Mouse (Mus musculus) testis, postnatal 10 days (tissue): Measurements from ENCODE around the gene Acox1.

Experiments used
- DNase-seq: peaks from one replicate; pipeline ENCODE4 v3.0.0; 2021; ENCODE audit warnings: low spot score

Gene Acox1

DNA sequence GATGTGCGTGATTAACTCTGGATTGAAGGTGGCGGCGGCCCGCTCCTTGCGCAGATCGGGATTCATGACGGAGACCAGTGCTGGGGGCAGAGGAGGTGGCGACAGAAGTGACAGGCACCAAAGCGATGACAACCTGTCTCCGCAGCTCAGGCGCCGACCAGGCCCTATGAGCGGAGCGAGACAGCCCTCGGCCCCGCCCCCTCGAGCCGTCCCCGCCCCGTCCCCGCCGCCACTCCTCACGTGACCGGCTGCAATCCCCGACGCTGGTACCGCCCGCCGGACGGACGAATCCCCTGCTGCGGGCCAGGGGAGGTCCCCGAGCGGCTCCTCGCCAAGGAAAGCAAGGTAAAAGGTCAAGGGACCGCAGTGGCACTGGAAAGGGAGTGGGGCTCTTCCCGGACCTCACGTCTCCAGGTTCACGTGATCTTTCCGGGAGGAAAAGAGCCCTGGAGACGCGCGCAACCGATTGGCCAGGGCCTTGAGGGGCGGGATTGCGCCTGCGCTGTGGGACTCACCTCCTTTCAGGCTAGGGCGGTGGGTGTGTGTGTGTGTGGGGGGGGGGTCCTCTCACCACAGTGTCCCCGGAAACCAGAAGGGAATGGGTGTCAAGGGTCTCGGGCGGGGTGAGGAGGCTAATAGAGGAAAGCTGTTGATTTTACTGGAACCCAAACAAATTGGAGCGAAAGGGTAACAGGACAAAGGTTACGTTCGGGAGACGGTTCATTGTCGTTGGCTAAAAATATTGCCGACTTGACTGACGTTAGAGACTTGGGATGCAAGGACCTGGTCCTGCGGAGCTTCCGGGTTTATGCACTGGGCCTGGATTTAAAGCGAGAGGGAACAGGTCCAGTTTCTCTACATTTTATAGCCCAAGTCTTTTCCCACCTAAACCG is at the start of gene Acox1, which contains the start of gene Ten1:
TSS of gene Acox1 (minus strand) at position 407 of the 893 bp plus-strand sequence.
TSS of gene Ten1 (plus strand) at position 217 of the 893 bp plus-strand sequence.
- peak; percentile 98 for DNase-seq

DNA sequence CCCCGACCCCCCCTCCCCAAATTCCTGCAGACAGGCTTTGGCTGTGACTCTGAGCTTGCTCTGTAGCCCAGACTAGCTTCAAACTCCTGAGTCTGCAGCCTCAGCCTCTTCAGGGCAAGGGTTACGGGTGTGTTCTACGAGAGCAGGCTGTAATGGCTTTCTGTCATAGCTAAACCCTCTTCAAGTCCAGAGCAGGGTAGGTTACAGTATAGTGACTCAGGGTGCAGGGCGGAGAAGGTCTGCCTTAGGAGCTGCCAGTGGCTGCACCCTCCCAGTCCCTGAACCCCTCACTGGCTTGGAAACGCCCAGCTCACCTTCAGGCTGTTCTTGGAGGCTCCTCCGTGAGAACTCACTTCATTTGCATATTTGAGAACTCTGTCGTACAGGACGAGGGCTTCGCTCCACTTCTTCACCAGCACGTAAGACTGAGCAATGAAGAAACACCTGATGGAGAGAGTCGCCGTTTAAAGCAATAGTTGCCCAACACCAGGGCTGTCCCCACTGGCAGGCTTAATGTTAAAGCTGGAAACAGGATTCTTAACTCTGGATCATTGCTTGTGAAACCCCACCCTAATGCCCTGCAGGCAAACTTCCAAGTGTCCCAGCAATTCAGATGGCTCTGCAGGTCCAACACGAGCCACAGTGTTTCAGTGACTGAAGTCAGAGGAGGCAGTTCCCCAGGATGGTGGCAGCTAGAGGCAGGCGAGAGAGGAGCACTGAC is 48.8 kb upstream of the Acox1 start:
- DNase-seq: no peak

DNA sequence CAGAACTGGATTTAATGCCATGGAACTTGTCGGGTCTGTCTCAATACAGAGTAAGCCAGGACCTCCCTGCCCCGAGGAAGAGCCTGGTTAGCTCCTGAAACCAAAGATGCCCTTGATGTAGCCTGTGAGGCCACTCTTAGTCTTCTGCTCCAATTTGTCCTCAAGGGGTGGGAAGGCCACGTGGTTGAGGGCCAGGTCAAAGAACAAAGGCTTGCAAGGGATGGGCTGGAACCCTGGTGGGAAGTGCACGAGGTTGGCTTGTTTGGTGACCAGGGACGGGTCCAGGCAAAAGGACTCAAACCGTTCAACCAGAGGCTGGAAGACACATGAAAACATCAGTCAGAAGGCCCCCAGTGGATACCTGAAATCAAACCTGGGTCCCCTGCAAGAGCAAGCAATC is 46.8 kb upstream of the Acox1 start:
- DNase-seq: no peak

DNA sequence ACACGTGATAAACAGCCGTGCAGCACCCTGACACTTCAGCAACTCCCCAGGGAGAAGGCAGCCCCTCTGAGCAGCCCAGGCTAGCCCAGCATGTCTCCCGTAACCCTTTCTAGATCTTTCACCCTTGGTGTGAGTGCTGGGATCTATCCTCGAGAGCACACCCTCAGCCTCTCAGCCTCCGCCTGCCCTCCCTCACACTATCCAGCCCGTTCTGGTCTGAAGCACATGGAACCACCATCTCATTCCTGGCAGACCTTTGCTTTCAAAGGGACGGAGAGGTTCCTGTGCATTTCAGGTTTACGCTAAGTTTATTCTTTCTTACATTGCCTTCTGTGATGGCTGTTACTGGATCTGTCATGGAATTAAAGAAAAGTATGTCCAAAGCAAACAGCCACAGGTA is 45.7 kb upstream of the Acox1 start:
- no peak for DNase-seq

DNA sequence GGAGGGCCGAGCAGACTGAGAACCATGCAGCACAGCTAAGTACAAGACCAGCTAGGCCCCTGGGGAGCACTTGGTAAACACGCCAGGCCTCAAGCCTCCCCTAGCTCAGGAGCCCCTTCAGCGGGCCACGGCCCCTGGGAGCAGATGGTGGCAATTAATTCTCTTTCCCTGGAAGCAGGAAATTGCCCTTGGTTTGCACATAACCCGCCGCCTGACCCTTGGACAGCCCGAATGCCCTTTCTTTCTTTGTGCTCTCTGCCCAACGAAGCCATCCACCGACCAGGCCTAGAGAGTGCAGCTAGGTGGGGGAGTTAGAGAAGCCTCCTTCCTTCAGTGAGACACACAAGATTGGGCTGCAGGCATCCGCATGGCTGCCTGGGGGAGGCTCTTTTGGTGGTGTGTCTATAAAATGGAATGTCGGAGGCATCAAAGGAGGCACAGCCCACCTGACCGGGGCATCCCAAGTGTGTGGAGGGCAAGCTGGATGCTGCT is 42.9 kb upstream of the Acox1 start:
- DNase-seq: no peak

DNA sequence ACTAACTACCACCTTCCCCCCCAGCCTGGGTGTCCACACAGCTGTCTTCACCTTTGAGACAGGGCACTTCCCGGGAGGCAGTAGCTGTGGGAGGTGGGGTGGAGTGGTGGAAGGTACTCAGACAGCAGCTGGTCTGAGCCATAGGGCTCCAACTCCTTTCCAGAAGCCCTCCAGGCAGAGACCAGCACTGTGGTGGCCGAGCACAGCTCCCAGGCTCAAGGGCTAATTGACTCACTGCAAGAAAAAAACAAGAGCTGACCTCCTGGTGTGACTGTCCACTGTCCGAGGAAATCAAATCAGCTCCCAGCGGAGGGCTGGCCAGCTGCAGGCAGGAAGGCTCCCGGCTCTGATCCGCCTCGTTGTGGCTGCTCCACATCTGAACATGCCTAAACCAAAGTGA is 41.0 kb upstream of the Acox1 start:
- no peak for DNase-seq

DNA sequence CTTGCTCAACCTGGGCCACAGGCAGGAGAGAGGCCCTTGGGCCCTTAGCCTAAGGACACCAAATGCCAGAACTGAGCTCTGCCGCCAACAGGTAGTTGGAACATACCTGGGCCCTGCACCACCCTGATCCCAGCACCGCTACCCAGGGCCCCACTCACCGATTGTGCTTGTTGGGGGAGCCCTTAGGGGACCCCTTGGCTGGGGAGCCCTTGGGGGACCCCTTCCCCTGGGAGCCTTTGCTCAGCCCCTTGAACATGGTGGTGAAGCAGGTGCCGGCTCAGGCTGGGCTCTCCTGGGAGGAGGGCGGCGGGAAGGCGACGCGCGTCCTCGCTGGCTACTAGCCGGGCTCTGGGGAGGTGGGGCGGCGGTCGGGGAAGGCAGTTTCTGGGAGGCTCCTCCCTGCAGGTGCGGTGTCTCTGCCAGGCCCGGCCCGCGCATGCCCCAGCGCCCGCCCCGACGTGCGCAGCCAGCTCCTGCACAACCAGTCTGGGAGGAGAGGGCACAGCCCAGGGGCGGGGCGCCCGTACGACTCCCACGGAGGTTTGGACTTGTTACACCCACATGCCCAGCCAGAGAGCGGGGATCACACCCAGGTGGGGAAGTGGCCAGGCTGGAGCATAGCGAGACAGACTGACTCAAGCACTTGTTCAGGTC is 39.0 kb upstream of the Acox1 start, which contains the start of gene Evpl:
TSS of gene Evpl (minus strand) at position 336 of the 654 bp plus-strand sequence.
- DNase-seq: peak; percentile 65

DNA sequence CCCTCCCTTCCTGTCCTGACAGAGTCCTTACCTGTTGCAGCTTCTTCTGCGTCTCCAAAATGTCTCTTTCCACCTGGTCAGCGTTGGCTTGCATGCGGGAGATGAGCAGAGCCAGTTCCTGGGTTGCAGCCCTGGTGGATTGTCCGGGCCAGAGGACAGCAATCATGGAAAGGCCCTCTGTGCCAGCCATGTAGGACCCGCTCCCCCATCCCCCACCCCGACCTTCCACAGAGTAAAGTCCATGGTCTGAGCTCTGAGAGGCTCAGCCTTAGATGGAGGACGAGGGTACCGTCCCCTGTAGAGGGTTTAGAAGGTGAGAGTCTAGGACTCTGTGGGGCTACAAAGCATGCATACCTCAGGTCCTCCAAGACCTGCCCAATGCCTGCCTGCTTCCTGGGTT is 36.1 kb upstream of the Acox1 start:
- no peak for DNase-seq

DNA sequence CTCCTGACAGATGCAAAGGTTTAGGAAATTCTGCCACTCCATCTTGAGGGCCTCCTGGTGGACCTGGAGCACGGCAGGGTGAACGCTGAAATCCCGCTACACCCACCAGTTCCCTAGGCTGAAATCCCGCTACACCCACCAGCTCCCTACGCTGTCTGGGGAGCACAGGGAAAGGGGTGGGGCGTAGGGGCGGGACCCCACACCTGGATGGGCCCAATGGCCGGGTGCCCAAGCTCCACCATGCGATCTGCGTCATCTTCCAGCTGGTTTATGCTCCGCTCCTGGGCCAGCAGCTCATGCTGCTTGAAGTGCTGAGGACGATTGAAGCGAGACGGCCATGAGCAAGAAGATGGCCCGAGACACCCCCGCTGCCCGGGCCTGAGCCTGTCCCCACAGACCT is 33.6 kb upstream of the Acox1 start:
- DNase-seq: no peak

DNA sequence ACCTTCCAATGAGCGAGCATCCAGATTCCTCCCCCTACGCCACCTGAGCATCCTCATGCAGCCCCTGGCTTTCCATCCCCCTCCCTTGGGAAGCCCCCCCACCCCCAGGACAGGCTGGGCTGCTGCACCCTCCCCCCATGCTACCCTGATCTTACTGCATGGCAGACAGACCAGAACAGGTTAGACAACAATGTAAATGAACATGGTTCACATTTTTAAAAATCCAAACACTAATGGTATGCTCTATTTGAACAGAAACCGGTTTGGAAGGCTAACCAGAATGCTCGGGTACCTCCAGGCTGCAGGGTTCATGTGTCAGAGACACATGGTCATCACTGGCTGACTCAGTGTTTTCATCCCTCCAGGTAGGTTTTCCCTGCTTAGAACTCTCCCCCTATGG is 29.9 kb upstream of the Acox1 start:
- DNase-seq: no peak

DNA sequence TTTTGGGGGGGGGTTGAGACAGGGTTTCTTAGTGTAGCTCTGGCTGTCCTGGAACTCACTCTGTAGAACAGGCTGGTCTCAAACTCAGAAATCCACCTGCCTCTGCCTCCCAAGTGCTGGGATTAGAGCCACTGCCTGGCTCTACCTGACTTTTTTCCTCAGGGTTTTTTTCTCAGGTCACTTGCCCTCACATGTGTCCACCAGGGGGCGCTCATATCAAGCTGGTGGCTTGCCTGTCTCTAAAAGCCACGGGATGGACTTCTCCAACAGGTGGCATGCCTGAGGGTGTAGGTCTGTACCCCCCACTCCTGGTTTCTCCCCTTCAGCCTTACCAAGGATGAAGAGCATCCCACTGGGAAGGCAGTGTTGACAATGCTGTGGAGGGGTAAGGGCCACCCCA is 27.6 kb upstream of the Acox1 start:
- DNase-seq: peak; percentile 95

DNA sequence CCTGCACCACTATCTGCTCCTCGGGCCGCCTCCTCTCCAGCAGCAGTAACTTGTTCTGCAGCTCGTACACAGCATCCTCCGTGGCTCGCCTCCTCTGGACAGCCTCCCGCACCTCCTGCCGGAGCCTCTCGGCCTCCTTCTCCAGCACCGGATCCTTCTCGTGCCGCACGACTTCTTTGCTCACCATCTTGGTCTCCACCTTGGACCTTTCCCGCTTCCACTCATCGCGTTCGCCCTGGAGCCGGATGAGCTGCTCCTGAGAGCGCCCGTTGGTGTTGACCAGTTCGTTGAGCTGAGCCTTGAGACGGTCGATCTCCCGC is 23.9 kb upstream of the Acox1 start:
- no peak for DNase-seq

DNA sequence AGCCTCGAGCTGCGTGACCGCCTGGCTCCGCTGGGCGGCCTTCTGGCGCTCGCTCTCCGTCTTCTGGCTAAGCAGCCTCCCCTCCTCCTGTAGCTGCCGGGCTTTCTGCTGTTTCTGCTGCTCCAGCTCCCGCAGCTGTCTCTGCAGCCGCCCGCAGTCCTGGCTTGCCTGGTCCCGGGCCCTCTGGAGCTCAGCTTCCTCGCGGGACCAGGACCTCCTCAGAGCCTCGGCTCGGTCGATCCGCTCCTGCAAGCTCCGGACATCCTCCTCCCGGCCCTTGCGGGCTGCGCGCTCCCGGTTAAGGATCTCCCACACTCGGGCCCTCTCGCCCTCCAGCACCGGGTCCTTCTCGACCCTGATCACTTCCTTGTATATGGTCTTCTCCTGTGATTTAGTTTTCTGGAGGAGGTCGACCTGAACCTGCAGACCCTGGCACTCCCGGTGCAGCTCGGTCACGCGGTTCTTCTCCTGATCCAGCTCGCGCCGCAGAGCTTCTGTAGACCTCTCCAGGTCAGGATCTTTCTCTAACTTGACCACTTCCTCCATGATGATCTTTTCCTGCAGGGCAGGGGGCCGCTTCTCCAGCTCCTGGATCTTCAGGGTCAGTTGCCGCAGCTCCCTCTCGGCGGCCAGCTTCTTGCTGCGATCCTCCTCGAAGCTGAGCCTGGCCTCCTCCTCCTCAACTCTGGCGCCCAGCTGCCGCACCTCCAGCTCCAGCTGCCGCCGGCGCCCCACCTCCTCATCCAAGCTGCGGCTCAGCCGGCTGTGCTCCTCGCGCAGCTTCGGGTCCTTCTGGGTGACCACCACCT is 23.3 kb upstream of the Acox1 start:
- no peak for DNase-seq

DNA sequence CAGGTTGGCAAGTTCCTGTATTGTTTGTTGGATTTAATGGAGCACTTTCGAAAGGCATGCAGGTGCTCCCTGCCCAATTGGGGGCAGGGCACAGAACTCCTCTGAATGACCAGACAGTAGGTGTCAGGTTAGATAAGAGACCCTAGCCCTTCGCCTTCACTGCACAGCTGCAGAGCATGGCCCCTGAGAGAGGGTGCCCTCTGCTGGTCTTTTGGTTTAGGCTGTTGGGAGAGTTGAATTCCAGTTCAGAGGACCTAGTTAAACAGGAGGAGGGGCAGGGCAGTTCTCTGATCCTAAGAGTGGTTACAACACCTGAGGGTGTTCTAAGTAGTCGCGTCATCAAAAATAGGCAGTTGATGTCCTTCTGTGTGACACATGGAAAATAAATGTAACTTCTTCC is 21.0 kb upstream of the Acox1 start:
- DNase-seq: peak; percentile 74

DNA sequence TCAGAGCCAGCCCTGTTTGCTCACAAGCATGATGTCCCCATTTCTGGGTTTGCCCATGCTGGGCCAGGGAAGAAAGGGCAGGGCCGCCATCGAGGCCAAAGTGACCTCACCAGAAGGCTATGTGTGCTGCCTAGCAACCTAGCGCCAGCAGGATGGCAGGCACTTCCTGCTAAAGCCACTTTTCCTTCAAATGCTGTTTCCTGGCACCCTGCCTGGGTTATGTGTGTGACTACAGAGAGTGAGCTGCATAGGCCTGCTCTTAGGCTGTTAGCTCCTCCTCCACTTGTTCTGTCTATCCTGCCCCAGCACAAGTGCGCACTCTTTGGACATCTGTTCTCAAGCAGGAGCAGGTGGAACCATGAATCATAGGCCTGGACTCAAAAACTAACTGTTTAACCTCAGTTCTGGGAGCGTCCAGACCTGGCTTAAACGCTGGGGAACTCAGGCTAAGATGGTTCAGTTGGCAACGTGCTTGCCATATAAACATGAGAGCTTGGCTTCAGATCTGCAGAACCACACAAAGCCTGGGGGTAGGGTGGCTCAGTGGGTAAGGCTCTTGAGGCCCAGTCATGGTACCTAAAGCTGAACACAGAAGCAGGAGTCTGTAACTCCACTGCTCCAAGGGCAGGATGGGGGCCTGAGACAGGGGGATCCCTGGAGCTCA is 20.0 kb upstream of the Acox1 start:
- DNase-seq: peak; percentile 83

DNA sequence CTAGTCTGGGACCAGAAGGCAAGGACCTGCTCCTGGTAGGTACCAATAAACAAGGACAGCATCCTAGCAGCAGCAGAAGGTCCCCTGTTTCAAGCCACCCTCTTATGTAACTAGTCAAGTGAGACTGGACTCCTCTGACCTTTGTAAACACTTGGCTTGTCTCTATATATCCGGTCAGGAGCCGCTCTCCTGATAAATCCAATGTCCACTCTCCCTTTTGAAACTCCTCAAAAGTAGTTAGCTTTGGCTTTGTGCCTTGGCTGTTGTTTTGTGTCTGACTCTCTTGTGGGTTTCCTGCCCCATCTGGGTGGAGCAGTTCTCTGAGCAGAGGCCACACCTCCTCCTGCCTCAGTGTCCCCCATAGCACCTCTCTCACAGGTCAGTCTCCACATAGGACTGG is 19.4 kb upstream of the Acox1 start:
- no peak for DNase-seq

DNA sequence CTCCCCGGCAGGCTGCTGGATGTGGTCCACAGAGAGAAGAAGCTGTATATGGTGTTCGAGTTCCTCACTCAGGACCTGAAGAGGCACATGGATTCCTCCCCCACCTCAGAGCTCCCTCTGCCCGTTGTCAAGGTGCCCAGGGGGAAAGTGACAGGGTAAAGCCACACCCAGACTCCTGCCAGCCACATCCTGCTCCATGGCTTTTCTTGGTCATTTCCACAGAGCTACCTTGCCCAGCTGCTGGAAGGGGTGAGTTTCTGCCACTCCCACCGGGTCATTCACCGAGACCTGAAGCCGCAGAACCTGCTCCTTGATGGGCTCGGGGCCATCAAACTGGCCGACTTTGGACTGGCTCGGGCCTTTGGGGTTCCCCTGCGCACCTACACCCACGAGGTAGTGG is 17.7 kb upstream of the Acox1 start:
- peak; percentile 42 for DNase-seq

DNA sequence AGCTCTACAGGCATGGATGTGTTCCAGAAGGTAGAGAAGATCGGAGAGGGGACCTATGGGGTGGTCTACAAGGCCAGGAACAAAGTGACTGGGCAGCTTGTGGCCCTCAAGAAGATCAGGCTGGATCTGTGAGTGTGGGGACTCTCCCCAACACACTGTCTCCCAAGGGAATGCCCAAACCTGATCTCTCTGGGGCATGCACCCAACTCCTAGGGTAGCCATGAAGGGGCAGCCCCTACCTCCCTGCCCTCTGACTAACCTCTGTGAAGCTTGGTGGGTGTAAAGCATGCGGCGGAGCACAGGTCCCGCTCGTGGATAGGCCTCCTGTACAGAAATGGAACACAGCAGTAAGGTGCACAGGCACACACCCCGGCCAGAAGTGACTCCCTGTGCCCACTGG is 17.1 kb upstream of the Acox1 start:
- no peak for DNase-seq

DNA sequence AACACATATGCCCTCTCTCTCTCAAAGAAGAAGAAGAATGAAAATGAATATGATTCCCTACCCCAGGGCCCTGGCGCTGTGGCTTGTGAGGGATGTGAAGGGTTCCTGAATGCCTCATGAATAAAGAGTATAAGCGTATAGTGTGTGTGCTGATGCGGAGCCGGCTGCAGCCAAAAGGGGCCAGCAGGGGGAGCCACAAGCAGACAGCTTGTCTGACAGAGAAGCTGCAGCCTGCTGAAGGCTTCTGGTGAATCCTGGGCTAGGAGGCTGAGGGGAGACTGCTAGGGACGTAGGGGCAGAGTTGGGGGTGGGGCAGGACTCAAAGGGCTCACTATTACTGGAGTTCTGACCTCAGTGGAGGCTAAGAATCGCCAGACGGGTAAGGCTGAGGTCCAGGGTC is 16.3 kb upstream of the Acox1 start:
- no peak for DNase-seq

DNA sequence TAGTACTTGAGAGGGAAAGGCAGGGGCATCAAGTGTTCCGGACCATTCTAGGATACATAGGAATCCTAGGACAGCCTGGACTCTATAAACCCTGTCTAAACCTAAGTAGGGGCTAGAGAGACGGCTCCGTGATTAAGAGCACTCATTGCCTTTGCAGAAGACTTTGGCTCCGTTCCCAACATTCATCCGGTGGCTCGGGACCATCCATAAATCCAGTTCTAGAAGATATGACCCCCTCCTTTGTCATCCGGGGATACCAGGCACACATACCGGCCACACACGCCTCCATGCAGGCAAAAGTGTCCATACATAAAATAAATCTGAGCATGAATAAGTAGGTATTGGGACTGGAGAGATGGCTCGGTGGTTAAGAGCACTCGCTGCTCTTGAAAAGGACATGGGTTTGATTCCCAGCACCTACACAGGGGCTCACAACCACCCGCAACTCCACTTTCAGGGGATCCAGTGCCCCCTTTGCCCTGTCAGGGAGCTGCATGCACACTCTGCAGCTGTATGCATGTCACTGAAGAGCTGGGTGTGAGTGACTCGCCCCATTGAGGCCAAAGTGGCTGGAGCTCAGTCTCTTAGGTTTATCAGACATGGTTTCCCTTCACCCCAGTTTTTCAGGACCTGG is 15.1 kb upstream of the Acox1 start:
- DNase-seq: no peak

DNA sequence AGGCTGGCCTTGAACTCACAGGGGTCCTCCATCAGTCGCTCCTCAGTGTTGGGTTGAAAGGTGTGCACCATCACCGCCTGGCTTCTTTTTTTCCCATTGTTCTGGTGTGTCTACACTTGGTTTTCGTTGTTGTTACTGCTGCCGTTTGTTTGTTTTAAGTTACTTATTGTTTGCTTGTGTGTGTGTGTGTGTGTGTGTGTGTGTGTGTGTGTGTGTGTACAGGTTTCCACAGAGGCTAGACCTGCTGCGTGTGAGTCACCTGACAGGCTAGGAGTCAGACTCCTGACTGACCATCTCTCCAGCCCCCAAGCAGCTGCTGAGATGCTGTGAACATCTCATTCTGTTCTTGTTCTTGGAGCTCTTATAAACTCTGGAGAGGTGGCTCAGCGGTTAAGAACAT is 14.0 kb upstream of the Acox1 start:
- DNase-seq: no peak
